Mouse (Mus musculus): Measurements from ENCODE around the gene Lhpp. TPM values are rescaled to one million over a fixed set of nuclear protein-coding genes. Genes with fewer than 3 reads are reported as not detected.
A peak's percentile ranks its signal among the peaks of the same experiment; 100 is the strongest.

Gene Lhpp
- polyA plus RNA-seq, 1 experiment from 2014 or later = 25.5 TPM

DNA sequence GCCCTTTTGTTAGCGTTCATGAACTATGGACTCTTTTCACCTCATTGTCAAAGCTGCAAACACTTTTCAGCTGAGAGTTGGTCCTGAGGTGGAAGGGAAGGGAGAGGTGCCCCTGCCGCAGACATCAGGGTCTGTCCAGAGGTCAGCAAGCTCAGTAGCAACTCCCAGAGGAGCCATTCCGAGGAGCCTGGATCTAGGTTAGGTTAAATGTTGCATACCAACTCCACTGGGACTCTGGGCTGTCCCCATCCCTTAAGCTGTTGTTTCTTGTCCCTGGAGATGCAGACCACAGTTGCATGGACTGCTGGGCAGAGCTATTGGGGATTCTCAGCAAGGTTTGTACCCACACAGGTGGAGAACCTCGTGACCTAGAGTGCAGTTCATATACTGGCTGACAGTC, 88.7 kb downstream of the Lhpp start:
- Histone ChIP-seq H3K4me1 (peaks cover 12% of the 10 kb centered on the region; the same call in 1 of the 2 replicates), H3K9ac (no peak overlapping the region), H3K9me3 (no peaks in the 10 kb centered on the region), H3K4me2 (no peak overlapping the region), H3K27ac (replicated peaks) (no peak overlapping the region), H3K36me3 (peaks cover 6% of the 10 kb centered on the region; the same call in 1 of the 2 replicates), H3K27me3 (replicated peaks) (no peaks in the 10 kb centered on the region), H3K4me3 (no peak overlapping the region)
- WGBS = 67% methylated on average over 4 of the region's 4 CpGs
- no peak for ATAC-seq (ENCODE audit: extremely low read depth, insufficient number of reproducible peaks, low FRiP score, low TSS enrichment)

DNA sequence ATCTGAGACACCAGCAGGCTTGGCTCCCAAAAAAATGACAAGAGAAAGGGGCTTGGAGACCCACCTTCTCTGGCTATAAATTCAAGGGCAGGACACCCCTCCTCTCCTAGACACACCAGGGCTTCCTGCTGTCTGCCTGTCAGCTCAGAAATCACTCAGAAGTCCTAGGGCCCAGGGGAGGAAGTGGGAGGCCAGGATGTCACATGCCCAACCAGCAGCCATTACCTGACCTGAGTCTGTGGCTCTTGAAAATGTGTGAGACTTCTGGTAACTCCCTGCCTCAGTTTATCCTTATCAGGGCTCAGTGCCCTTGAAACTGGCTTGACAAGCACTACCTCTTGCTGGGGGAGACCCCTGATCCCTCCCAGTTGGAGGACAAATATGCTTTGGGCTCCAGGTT, 89.2 kb downstream of the Lhpp start:
- H3K27me3 ChIP-seq (replicated peaks) = no peaks in the 10 kb centered on the region
- H3K4me2 ChIP-seq = no peak overlapping the region
- ATAC-seq (ENCODE audit: extremely low read depth, insufficient number of reproducible peaks, low FRiP score, low TSS enrichment) = no peak
- peaks cover 4% of the 10 kb centered on the region; the same call in 1 of the 2 replicates for H3K36me3 ChIP-seq
- H3K4me1 ChIP-seq = peaks cover 12% of the 10 kb centered on the region; the same call in 1 of the 2 replicates
- H3K27ac ChIP-seq (replicated peaks) = no peak overlapping the region
- no peak overlapping the region for H3K4me3 ChIP-seq
- no peak overlapping the region for H3K9ac ChIP-seq
- H3K9me3 ChIP-seq = no peaks in the 10 kb centered on the region

DNA sequence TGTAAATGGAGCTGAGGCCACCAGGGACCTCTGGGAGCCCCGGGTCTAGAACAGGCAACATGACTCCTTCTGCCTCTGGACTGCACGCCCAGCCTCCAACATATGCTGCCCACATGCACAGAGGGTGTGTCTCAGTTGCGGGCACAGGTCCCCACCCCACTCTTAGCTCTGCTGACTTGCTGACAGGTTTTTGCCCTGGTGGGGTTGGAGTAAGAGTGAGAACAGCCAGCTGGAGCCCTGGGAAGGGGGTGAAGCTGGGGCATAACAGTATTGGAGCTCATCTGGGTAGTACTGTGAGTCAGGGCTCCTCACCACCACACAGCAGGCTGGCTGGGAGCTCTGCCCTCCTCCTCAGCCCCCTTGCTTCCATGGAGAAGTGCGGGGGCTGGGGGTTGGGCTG, 89.7 kb downstream of the Lhpp start:
- Histone ChIP-seq H3K4me1 (peaks cover 12% of the 10 kb centered on the region; the same call in 1 of the 2 replicates), H3K9me3 (no peaks in the 10 kb centered on the region), H3K4me2 (no peak overlapping the region), H3K27ac (replicated peaks) (no peak overlapping the region), H3K27me3 (replicated peaks) (no peaks in the 10 kb centered on the region), H3K9ac (no peak overlapping the region; the same call in 1 of the 2 replicates), H3K4me3 (no peak overlapping the region), H3K36me3 (no peaks in the 10 kb centered on the region)
- WGBS = 70% methylated on average over 4 of the region's 4 CpGs
- no peak for ATAC-seq (ENCODE audit: extremely low read depth, insufficient number of reproducible peaks, low FRiP score, low TSS enrichment)

DNA sequence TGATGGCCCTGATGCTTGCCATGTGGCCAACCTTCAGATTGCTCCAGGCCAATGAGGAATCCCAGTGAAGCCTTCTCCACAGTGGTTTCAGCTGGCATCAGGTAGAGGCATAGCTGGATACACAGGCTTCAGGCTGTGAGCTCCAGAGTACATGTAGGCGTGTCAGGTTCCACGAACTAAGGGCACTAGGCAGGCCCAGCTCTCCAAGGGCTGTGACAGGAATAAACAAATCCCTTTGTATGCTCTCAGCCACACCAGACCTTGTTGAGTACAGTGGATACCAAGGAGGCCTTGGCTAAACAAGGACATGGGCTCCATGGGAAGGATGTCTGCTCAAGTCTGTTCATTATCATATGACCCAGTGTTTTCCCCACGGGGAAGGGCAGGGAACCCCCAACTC, 91.0 kb downstream of the Lhpp start:
- Histone ChIP-seq H3K4me1 (peaks cover 12% of the 10 kb centered on the region; the same call in 1 of the 2 replicates), H3K27ac (replicated peaks) (no peak overlapping the region), H3K27me3 (replicated peaks) (no peaks in the 10 kb centered on the region), H3K4me2 (no peak overlapping the region), H3K36me3 (no peaks in the 10 kb centered on the region), H3K4me3 (no peak overlapping the region), H3K9me3 (no peaks in the 10 kb centered on the region), H3K9ac (no peak overlapping the region)
- WGBS = 75% methylated on average over 3 of the region's 3 CpGs
- no peak for ATAC-seq (ENCODE audit: extremely low read depth, insufficient number of reproducible peaks, low FRiP score, low TSS enrichment)

DNA sequence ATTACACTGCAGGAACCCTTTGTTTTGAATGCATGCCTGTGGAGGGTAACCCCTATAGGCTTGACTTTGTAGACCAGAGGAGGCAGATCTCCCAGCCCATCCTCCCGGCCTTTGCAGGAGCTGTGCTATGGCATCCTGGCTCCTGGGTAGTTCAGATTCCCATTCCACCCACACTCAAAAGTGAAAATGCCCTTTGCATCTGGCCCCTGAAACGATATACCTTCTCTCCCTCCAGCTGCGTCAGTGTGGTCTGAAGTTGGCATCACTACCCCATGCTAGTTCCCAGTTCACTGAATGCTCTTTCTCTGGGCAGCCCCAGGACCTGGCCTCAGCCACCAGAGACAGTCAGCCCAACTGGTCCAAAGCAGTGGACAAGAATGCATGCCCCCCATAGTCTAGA, 91.6 kb downstream of the Lhpp start:
- no peaks in the 10 kb centered on the region for H3K36me3 ChIP-seq
- H3K9ac ChIP-seq = no peak overlapping the region
- WGBS = 92% methylated on average over 3 of the region's 3 CpGs
- no peak overlapping the region for H3K27ac ChIP-seq (replicated peaks)
- ATAC-seq (ENCODE audit: extremely low read depth, insufficient number of reproducible peaks, low FRiP score, low TSS enrichment) = no peak
- H3K4me2 ChIP-seq = no peak overlapping the region
- H3K4me1 ChIP-seq = peaks cover 16% of the 10 kb centered on the region; the same call in 1 of the 2 replicates
- H3K4me3 ChIP-seq = no peak overlapping the region
- no peaks in the 10 kb centered on the region for H3K9me3 ChIP-seq
- H3K27me3 ChIP-seq (replicated peaks) = no peaks in the 10 kb centered on the region

DNA sequence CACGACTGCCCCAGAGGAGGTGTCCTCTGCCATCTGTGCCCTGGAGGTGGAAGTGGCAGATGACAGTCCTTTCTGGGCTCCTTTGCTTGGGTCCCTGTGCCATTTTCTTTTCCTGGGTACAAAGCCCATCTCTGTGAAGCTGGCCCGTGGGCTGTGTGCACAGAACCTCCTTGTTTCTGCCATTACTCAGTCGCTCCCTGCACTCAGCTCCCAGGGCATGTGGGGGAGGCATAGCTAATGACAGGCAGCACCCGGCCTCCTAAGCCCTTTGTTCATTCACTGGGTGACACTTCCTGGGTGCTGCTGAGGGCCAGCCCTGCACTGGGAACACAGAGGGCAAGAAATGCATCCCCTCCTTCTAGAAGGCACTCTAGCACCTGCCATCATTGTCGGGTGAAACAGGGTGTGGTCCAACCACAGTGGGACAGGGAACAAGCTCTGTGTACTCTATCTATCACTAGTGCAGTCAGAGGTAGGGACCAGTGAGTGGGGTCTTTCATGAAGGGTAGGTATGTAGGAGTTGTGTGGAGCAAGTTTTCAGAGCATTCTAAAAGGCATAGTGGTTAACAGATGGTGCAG, 92.1 kb downstream of the Lhpp start:
- WGBS = 66% methylated on average over 5 of the region's 5 CpGs
- no peak overlapping the region for H3K4me3 ChIP-seq
- H3K9ac ChIP-seq = no peak overlapping the region
- no peak for ATAC-seq (ENCODE audit: extremely low read depth, insufficient number of reproducible peaks, low FRiP score, low TSS enrichment)
- no peaks in the 10 kb centered on the region for H3K27me3 ChIP-seq (replicated peaks)
- no peak overlapping the region for H3K27ac ChIP-seq (replicated peaks)
- H3K4me1 ChIP-seq = peaks cover 16% of the 10 kb centered on the region; the same call in 1 of the 2 replicates
- no peak overlapping the region for H3K4me2 ChIP-seq
- no peaks in the 10 kb centered on the region for H3K9me3 ChIP-seq
- no peaks in the 10 kb centered on the region for H3K36me3 ChIP-seq

DNA sequence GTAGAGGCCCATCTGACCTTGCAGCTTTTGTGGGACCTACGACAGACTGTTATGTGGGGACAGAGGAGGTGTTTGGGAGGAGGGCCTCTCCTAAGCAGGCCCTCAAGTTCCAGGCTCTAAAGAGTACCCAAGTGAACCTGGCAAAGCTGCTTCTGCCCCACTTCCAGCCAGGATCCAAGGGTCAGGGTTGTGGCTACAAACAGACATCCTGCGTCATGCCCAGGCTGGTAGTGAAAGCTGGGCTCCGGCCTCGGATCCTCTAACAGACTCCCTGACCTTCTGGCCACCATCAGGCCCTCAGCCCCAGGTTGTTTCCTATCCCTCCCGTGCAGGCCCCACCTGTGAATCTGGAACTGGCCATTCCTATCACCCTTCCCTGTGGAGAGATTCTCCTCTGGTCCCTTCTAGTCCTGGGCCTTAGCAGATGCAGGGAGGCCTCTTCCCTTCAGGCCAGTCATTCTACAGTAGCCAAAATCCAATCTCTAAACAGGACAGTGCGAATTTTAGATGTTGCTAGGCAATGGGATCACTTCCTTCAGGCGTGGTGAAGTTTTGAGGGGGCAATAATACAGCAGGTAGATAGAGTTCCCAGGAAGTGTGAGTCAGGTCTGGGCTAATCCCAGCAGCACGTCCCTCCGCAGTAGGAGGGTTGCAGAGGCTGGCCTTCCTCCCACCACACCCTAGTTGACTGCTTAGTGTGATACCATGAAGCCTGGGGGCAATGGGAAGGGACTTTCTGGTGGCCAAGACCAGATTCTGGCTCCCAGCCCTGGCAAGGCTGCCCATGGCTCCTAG, 93.3 kb downstream of the Lhpp start:
- H3K4me3 ChIP-seq = no peak overlapping the region

DNA sequence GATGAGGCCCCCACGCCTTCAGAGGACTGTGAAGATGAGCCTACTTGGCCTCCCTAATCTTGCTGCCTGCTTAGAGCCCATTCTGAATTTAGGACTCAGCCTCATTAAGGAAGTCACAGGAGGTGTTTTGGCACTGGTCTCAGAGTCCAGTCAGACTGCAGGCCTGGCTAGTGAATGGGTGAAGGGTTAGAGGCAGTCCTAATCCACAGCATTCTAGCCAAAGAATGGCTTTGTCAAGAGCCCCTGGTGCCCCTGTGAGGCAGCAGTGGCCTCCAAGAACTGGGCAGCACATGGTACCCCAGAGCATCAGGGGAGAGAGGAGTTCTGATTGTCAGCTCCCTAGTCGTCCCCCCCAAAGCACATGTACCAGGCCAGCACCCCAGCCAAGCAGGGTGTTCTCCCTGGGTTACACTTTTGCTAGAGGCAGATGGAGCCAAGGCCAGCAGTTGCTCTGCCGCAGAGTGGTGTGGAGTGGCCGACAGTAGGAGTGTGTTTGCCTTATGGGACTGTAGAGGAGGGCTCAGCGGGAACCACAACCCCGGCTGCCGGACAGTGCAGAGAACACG, 94.0 kb downstream of the Lhpp start:
- 84% methylated on average over 8 of the region's 8 CpGs for WGBS
- H3K4me1 ChIP-seq = peaks cover 16% of the 10 kb centered on the region; the same call in 1 of the 2 replicates
- H3K36me3 ChIP-seq = no peaks in the 10 kb centered on the region
- ATAC-seq (ENCODE audit: extremely low read depth, insufficient number of reproducible peaks, low FRiP score, low TSS enrichment) = no peak
- no peak overlapping the region for H3K4me3 ChIP-seq
- no peaks in the 10 kb centered on the region for H3K9me3 ChIP-seq
- H3K4me2 ChIP-seq = no peak overlapping the region
- no peak overlapping the region for H3K9ac ChIP-seq
- H3K27ac ChIP-seq (replicated peaks) = no peak overlapping the region
- H3K27me3 ChIP-seq (replicated peaks) = no peaks in the 10 kb centered on the region

More for the DNA sequence above, 93.3 kb downstream of the Lhpp start:
- H3K4me1 ChIP-seq = peaks cover 16% of the 10 kb centered on the region; the same call in 1 of the 2 replicates
- no peak overlapping the region for H3K4me2 ChIP-seq
- H3K27ac ChIP-seq (replicated peaks) = no peak overlapping the region
- no peak for ATAC-seq (ENCODE audit: extremely low read depth, insufficient number of reproducible peaks, low FRiP score, low TSS enrichment)
- H3K9me3 ChIP-seq = no peaks in the 10 kb centered on the region
- WGBS = 79% methylated on average over 9 of the region's 9 CpGs
- no peaks in the 10 kb centered on the region for H3K27me3 ChIP-seq (replicated peaks)
- no peak overlapping the region for H3K9ac ChIP-seq
- H3K36me3 ChIP-seq = no peaks in the 10 kb centered on the region

DNA sequence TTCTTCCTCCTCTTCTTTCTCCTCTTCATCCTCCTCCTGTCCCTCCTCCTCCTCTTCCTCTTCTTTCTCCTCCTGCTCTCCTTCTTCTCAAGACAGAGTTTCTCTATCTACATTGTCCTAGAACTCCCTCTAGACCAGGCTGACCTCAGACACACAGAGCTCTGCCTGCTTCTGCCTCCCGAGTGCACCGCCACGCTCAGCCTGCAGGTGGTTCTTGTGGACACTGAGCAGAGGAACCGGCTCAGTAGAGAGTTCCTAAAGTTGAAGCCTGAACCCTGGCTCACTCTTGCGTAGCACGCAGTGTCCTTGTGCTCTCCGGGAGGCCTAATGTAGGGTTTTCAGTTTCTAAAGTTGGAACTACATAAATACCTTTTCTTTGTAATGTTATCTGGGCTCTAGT, 94.7 kb downstream of the Lhpp start:
- Histone ChIP-seq H3K9ac (no peak overlapping the region), H3K36me3 (no peaks in the 10 kb centered on the region), H3K27me3 (replicated peaks) (no peaks in the 10 kb centered on the region), H3K4me2 (no peak overlapping the region), H3K9me3 (no peaks in the 10 kb centered on the region), H3K27ac (replicated peaks) (no peak overlapping the region), H3K4me1 (peaks cover 9% of the 10 kb centered on the region; the same call in 1 of the 2 replicates), H3K4me3 (no peak overlapping the region)
- no peak for ATAC-seq (ENCODE audit: extremely low read depth, insufficient number of reproducible peaks, low FRiP score, low TSS enrichment)
- 81% methylated on average over 7 of the region's 7 CpGs for WGBS

DNA sequence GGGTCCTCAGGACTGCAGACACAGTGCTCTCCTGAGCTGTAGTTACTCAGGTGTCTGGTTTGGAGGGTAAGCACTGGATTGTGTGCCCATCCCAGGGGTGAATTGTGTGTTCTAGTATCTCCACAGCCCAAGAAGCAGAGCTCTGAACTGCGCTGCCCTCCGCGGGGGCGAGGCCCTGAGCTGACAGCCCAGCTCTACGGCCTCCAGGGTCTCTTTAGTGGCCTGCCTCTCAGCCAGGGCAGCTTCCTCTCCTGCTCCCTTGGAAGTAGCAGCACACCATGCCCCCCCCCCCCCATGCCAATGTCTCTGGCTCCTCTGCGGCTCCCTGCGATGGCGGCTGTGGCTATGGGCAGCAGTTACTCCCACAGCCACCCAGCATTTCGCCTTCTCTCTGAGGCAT, 101.1 kb downstream of the Lhpp start:
- Histone ChIP-seq H3K36me3 (peaks cover 10% of the 10 kb centered on the region; the same call in 1 of the 2 replicates), H3K9me3 (no peaks in the 10 kb centered on the region), H3K27ac (replicated peaks) (peak overlapping the region; percentile 66), H3K27me3 (replicated peaks) (no peaks in the 10 kb centered on the region), H3K9ac (peak overlapping the region; percentile 61), H3K4me1 (peaks cover 58% of the 10 kb centered on the region), H3K4me3 (no peak overlapping the region), H3K4me2 (no peak overlapping the region)
- ATAC-seq (ENCODE audit: extremely low read depth, insufficient number of reproducible peaks, low FRiP score, low TSS enrichment) = no peak
- 71% methylated on average over 9 of the region's 9 CpGs for WGBS

DNA sequence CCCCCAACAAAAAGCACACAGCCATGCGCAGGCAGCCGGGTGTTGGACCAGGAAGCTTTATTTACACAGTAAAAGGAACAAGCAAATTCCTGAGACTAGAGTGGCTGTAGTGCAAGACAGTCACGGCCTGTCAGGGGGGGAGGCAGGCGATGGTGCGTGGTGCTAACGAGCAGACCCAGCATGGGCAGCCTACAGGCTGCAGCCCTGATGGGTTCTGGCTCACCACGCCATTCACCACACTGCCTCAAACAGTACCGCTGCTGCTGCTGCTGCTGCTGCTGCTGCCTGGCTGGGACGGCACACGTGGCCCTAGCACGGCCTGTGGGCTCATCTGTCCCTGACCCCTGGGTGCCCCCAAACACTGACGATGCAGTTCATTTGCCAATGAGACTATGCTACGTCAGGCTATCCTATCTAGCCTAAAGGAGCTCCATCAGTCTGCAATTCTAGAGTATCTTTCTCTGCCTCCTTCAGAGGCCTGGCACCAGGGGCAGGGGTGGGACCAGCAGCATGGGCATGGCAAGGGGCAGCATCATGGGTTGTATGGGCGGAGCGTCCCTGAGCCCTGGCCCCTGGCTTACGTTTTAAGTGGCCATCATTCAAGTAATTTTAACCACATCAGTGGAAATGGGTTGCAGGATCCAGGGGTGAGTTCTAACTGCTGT, 101.7 kb downstream of the Lhpp start:
- 38% methylated on average over 16 of the region's 16 CpGs for WGBS

More for the DNA sequence above, 101.7 kb downstream of the Lhpp start:
- no peak overlapping the region for H3K4me3 ChIP-seq
- peak overlapping the region; percentile 61 for H3K9ac ChIP-seq
- no peaks in the 10 kb centered on the region for H3K27me3 ChIP-seq (replicated peaks)
- H3K27ac ChIP-seq (replicated peaks) = peak overlapping the region; percentile 66
- H3K4me1 ChIP-seq = peaks cover 55% of the 10 kb centered on the region
- H3K36me3 ChIP-seq = peaks cover 10% of the 10 kb centered on the region; the same call in 1 of the 2 replicates
- no peaks in the 10 kb centered on the region for H3K9me3 ChIP-seq
- H3K4me2 ChIP-seq = no peak overlapping the region
- no peak; the same call in 1 of the 2 replicates for ATAC-seq (ENCODE audit: extremely low read depth, insufficient number of reproducible peaks, low FRiP score, low TSS enrichment)
